Mouse (Mus musculus) limb, embryonic 11.5 days (tissue): ENCODE results near the gene Golph3l. TPM values are rescaled to one million over a fixed set of nuclear protein-coding genes. Genes with fewer than 3 reads are reported as not detected.
"Not testable (repeated sequence)": the region's sequence is repeated elsewhere in the genome, so short reads cannot be mapped to it uniquely, and the experiment has no call there.

Source experiments
- ATAC-seq: fragments of 200-750 bp; cut with Nextera tagmentation; 2 replicates; pipeline ENCODE4 v1.8.0; 2017; ENCODE audit warnings: low read depth; ENCODE audit not compliant: insufficient number of reproducible peaks, low FRiP score, low TSS enrichment
- DNase-seq: peaks from one replicate; pipeline ENCODE4 v3.0.0-alpha.2; 2015; ENCODE audit warnings: low spot score
- H3K27ac ChIP-seq: fragments of 300-500 bp; sonication (generic); replicated peaks from 2 replicates; pipeline ENCODE4 v1.5.1; 2014; ENCODE audit warnings: low read depth, mild to moderate bottlenecking, low read length
- H3K27me3 ChIP-seq: fragments of 300-500 bp; sonication (generic); 2 replicates; pipeline ENCODE4 v1.6.1; 2014; ENCODE audit warnings: mild to moderate bottlenecking, low read length, mixed read lengths; ENCODE audit not compliant: control insufficient read depth, insufficient read depth
- H3K36me3 ChIP-seq: fragments of 300-500 bp; sonication (generic); 2 replicates; pipeline ENCODE4 v1.6.1; 2014; ENCODE audit warnings: mild to moderate bottlenecking, low read length, moderate library complexity, mixed read lengths; ENCODE audit not compliant: control insufficient read depth, insufficient read depth
- H3K4me1 ChIP-seq: fragments of 300-500 bp; sonication (generic); 2 replicates; pipeline ENCODE4 v1.6.1; 2014; ENCODE audit warnings: low read length, mixed read lengths; ENCODE audit not compliant: control insufficient read depth, insufficient read depth
- H3K4me2 ChIP-seq: fragments of 300-500 bp; sonication (generic); 2 replicates; pipeline ENCODE4 v1.6.1; 2014; ENCODE audit warnings: low read depth, mild to moderate bottlenecking, moderate library complexity; ENCODE audit not compliant: severe bottlenecking
- H3K4me3 ChIP-seq: fragments of 300-500 bp; sonication (generic); 2 replicates; pipeline ENCODE4 v1.5.1; 2014; ENCODE audit warnings: low read depth, low read length
- H3K9ac ChIP-seq: fragments of 300-500 bp; sonication (generic); 2 replicates; pipeline ENCODE4 v1.6.1; 2014; ENCODE audit warnings: mild to moderate bottlenecking, low read length
- H3K9me3 ChIP-seq: fragments of 300-500 bp; sonication (generic); 2 replicates; pipeline ENCODE4 v1.6.1; 2016; ENCODE audit warnings: low read length; ENCODE audit not compliant: control insufficient read depth
- WGBS: fragments of 180-500 bp; shearing (Covaris S2); extraction: QIAGEN DNeasy Blood & Tissue Kit; methylation state at CpG from one replicate; pipeline ENCODE4 v1.1.7; 2014; 5-methylcytosine and 5-hydroxymethylcytosine counted together
- polyA plus RNA-seq: library from polyadenylated mRNA; unstranded; fragments of >200 nt; fragmentation: Nextera tagmentation; extraction: Ambion mirVana; gene quantifications from 2 replicates; pipeline ENCODE4 v1.2.1, GENCODE M21; 2014

Gene Golph3l
- polyA plus RNA-seq, 1 experiment from 2014 or later = 38.1 TPM

DNA sequence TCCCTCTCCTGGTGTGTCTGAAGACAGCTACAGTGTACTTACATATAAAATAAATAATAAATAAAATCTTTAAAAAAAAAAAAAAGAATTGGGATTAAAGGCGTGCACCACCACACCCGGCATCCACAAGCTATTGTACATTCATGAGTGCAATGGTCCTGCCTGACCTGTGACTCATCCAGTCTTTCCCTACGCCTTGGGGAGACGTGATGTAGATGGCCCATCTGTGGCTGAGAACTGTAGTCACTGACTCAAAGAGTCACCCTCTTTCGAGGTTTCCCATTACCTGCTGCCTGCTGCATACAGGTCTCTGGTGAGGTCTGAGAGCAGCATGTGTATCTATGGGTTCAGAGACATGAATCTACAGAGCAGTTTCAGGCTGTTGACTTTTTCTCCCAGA lies 59.3 kb downstream of the Golph3l start:
- H3K9me3 ChIP-seq = no peaks in the 10 kb centered on the region
- H3K4me3 ChIP-seq = no peak overlapping the region
- no peak overlapping the region for H3K27ac ChIP-seq
- H3K4me2 ChIP-seq = no peak overlapping the region
- 0 out of 2 replicates have a peak, but pooled peaks cover 3% of the 10 kb centered on the region for H3K4me1 ChIP-seq
- WGBS = 95% methylated on average over 5 of the region's 5 CpGs
- ATAC-seq = no peak
- H3K9ac ChIP-seq = no peak overlapping the region
- no peaks in the 10 kb centered on the region for H3K36me3 ChIP-seq
- no peaks in the 10 kb centered on the region for H3K27me3 ChIP-seq
- no peak for DNase-seq

DNA sequence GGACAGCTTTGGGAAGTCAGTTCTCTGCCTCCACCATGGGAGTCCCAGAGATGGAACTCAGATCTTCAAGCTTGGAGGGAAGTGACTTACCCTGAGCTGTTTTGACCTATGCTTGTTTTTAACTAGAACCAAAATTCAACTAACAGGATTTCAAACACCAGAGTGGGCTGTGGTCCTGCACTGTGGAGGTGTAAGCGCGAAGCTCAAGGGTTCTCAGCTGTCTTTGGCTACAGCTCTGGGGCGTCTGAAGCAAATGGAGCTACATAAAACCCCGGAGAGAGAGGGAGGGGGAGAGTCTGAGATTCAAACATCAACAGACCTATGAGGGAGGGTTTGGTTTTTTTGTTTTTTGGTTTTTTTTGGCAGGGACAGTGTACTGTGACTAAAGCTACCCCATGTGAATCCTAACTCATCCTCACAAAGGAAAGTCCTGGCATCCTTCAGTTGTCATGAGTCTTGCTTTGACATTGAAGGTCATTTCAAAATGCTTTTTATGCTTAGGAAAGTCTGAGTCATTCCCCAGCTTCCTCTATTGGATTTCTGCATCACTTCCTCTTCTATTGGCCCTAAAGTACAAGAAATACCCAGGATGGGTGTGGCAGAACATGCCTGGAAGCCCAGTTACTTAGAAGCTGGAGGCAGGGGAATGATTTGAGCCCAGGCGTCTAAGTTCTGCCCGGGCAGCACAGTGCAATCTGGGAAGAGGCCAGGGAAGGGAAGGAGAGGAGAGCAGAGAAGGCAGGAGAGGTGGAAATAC lies 61.7 kb downstream of the Golph3l start:
- H3K9ac ChIP-seq = no peak overlapping the region
- DNase-seq = no peak
- no peaks in the 10 kb centered on the region for H3K9me3 ChIP-seq
- no peak for ATAC-seq
- no peaks in the 10 kb centered on the region for H3K36me3 ChIP-seq
- no peaks in the 10 kb centered on the region for H3K27me3 ChIP-seq
- H3K4me2 ChIP-seq = no peak overlapping the region
- WGBS = 68% methylated on average over 6 of the region's 6 CpGs
- H3K4me3 ChIP-seq = no peak overlapping the region
- no peak overlapping the region for H3K27ac ChIP-seq
- 0 out of 2 replicates have a peak, but pooled peaks cover 5% of the 10 kb centered on the region for H3K4me1 ChIP-seq

DNA sequence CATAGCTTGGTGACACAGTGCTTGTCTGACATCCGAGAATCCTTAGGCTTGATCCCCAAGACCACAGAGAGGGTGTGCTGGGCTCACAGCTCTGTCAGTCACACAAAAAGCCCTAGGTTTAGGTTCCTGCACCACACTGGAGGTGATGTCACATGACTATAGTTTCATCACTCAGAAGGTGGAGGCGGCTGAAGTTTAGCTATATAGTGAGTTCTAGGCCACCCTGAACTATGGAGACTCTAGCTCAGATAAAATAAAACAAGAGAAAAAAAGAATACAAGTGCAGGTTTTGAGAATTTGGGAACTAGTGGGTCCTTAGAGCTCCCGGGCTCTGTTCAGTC lies 62.3 kb downstream of the Golph3l start:
- 85% methylated on average over 3 of the region's 3 CpGs for WGBS
- Histone ChIP-seq H3K27ac (no peak overlapping the region), H3K4me3 (no peak overlapping the region), H3K4me2 (no peak overlapping the region; the same call in 1 of the 2 replicates), H3K4me1 (0 out of 2 replicates have a peak, but pooled peaks cover 5% of the 10 kb centered on the region), H3K9ac (no peak overlapping the region), H3K27me3 (no peaks in the 10 kb centered on the region), H3K36me3 (no peaks in the 10 kb centered on the region), H3K9me3 (no peaks in the 10 kb centered on the region)
- ATAC-seq (no peak), DNase-seq (no peak)

DNA sequence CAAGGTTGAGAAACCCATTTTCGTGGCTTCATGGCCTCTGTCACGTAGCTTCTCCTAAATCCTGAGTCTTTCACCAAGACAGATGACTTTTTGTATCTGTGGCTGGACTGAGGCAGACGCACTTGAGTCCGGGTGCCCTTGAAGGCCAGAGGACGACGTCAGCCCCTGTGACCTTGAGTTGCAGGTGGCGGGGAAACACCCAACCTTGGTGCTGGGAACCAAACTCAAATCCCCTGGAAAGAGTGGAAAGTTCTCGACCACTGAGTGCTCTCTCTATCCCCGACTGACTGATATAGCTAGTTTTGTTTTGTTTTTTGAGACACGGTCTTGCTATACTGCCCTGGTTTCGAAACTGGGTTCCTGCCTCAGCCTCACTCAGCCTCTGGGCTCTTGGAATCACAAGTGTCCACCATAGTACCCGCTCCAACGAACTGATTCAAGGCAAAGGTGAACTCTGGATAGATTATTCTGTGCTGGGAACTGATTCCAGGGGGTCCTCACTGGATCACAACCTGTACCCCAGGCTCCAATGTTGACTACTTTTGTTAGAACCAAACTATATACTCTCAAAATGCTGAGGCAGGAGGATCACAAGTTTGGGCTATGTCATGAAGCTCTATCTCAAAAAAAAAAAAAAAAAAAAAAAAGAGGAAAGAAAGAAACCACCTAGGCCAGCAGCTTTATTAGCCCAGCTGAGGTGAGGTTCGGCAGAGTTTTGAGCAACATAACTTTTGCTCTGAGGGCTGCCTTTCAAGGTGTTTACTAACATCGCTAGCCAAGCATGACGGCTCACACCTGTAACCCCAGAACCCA lies 62.9 kb downstream of the Golph3l start:
- Histone ChIP-seq H3K27ac (no peak overlapping the region), H3K4me1 (0 out of 2 replicates have a peak, but pooled peaks cover 5% of the 10 kb centered on the region), H3K27me3 (no peaks in the 10 kb centered on the region), H3K36me3 (no peaks in the 10 kb centered on the region), H3K4me2 (no peak overlapping the region; the same call in 1 of the 2 replicates), H3K9ac (no peak overlapping the region), H3K9me3 (no peaks in the 10 kb centered on the region), H3K4me3 (no peak overlapping the region)
- ATAC-seq (no peak), DNase-seq (no peak)
- 85% methylated on average over 16 of the region's 16 CpGs for WGBS

DNA sequence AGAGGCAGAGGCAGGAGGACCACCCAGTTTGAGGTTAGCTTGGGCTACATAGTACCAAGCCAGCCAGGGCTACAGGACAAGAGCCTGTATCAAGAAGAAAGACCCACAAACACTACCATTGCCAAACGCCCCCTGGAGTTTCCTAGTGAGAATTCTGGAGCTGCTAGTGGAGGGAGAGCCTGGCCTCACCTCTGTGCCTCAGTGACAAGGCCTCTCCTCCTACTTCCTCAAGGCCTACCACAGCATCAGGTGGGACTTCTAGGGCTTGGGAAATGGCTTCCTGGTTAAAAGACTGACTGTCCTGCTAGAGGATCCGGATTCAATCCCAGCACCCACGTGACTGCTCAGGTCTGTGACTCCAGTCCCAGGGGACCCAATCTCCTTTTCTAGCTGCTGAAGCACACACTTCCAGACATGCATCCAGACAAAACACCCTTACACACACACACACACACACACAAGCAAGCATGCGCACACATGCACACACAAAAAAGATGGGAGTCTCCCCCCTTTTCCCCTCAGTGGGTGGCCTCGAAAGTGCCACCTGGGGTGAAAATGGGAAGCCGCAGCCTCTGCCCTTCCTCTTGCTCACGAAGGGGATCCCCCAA lies 63.6 kb downstream of the Golph3l start:
- no peak overlapping the region for H3K4me2 ChIP-seq
- no peak overlapping the region for H3K4me3 ChIP-seq
- ATAC-seq (no peak), DNase-seq (no peak)
- H3K9me3 ChIP-seq = no peaks in the 10 kb centered on the region
- 0 out of 2 replicates have a peak, but pooled peaks cover 5% of the 10 kb centered on the region for H3K4me1 ChIP-seq
- WGBS = 57% methylated on average over 7 of the region's 7 CpGs
- H3K9ac ChIP-seq = no peak overlapping the region
- H3K36me3 ChIP-seq = no peaks in the 10 kb centered on the region
- H3K27me3 ChIP-seq = no peaks in the 10 kb centered on the region
- no peak overlapping the region for H3K27ac ChIP-seq

DNA sequence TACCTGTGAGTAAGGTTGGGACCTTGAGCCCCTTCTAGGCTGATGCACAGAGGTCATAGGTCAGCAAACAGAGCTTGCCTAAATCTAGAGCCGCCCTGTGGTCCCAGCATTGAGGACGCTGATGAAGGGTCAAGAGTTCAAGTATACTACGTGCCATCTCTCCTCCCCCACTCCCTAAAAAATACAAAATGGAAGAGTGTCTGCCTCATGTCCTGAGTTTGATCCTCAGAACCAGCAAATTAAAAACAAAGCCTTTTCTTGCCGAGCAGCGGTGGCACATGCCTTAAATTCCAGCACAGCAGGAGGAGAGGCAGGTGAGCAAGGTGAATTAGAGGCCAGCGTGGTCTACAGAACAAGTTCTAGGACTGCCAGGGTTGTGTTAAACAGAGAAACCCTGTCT lies 64.1 kb downstream of the Golph3l start:
- H3K4me3 ChIP-seq = no peak overlapping the region
- H3K9me3 ChIP-seq = no peaks in the 10 kb centered on the region
- no peaks in the 10 kb centered on the region for H3K27me3 ChIP-seq
- no peaks in the 10 kb centered on the region for H3K36me3 ChIP-seq
- no peak overlapping the region for H3K27ac ChIP-seq
- DNase-seq = no peak
- 19% methylated on average over 6 of the region's 6 CpGs for WGBS
- 0 out of 2 replicates have a peak, but pooled peaks cover 5% of the 10 kb centered on the region for H3K4me1 ChIP-seq
- H3K4me2 ChIP-seq = no peak overlapping the region
- H3K9ac ChIP-seq = no peak overlapping the region
- ATAC-seq = no peak

DNA sequence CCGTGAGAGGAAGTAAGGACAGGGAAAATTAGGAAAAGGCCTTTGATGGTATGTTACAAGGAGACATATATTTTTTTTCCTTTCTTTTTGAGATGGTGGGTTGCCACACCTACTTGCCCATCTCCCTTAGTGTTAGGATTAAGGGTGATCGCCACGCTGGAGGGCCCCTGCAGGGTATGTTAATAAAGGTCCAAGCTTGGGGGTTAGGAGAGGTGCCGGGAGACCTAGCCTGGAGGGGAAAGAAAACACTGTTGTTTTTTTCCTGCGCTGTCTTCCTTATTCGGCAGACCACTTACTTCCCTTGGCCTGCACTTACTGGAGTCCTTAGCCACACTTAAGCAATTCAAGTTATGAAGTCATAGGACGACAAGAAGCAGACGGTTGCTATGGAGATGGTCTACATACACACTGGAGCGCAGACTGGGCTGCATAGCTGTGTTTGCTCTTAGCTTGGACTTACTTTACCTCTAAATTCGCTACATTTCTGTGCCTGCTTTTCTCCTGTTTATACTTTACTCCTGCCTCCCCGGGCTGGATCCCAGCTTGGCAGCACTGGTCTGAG lies 64.8 kb downstream of the Golph3l start:
- peak overlapping the region; percentile 22; the same call in 1 of the 2 replicates for H3K9ac ChIP-seq
- H3K4me1 ChIP-seq = 0 out of 2 replicates have a peak, but pooled peaks cover 5% of the 10 kb centered on the region
- H3K4me3 ChIP-seq = no peak overlapping the region
- no peaks in the 10 kb centered on the region for H3K27me3 ChIP-seq
- H3K36me3 ChIP-seq = no peaks in the 10 kb centered on the region
- DNase-seq = no peak
- no peak overlapping the region for H3K27ac ChIP-seq
- no peak for ATAC-seq
- WGBS = 28% methylated on average over 11 of the region's 11 CpGs
- H3K9me3 ChIP-seq = no peaks in the 10 kb centered on the region
- no peak overlapping the region for H3K4me2 ChIP-seq

DNA sequence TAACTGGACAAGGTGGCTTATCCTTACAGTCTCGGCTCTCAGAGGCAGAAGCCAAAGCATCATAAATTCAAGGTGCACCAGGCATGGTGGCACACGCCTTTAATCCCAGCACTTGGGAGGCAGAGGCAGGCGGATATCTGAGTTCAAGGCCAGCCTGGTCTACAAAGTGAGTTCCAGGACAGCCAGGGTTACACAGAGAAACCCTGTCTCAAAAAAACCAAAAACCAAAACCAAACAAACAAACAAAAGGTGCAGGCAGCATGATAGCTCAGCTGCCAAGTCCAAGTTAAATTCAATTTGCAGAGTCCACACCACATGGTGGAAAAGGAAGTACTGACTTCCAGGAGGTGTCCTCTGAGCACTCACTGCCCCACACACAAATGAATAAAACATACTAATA lies 65.6 kb downstream of the Golph3l start:
- H3K4me1 ChIP-seq, ATAC-seq: not testable (repeated sequence)
- WGBS = 90% methylated on average over 3 of the region's 3 CpGs

More for the DNA sequence above, 65.6 kb downstream of the Golph3l start:
- DNase-seq, H3K9ac ChIP-seq, H3K4me2 ChIP-seq, H3K4me3 ChIP-seq, H3K9me3 ChIP-seq, H3K36me3 ChIP-seq, H3K27me3 ChIP-seq, H3K27ac ChIP-seq: not testable (repeated sequence)
